Mouse (Mus musculus): ENCODE measurements at regions not wholly inside any gene's neighbourhood (a gene's known extent, or its start where the extent isn't known, plus 50 kb on each side); places are given as distances from the start of the nearest gene placed in this dataset.

DNA sequence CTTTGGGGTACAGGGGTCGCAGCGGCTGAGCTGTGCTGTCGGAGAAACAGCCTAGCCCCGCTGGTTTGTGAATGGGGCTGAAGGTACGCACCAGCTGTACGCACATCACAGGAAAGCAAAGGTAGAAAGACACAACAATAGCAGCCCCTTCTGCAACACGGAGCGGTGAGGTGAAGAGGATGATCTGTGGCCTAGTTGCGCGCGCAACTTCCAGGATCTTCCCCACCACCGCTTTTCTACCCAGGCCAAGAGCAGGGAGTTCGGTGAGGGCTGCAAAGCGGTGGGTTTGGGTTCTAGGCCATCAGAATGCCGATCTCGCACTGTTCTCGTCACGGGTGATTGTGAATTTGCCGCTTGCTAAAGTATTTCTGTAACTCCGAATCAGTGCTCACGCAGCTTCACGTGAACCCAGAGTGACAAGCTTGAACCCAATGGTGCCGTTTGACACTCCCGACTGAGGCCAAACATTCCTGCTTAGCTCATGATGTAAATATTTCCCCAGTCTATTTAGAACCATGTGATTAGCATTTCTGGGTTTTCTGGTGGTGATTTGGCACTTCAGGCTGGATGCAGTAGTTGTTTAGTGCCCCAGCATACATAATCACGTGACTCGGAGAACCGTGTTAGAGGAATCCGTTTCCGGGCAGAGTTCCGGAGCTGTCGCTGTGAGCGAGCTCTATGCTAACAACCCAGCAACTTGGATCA, 54.7 kb downstream of the Cryaa start:
- H3K27ac ChIP-seq (ENCODE audit: insufficient read depth, low read depth), result no peak overlapping the region
- no peaks in the 10 kb centered on the region for H3K79me2 ChIP-seq (replicated peaks; ENCODE audit: control insufficient read depth, extremely low read depth, insufficient read depth, poor library complexity, severe bottlenecking)
- TF ChIP-seq CTCF (conservative IDR thresholded peaks at IDR 0.05 in 1 of 2, IDR thresholded peaks at IDR 0.05 in 1 of 2; ENCODE audit: low read depth in 2 of 2, low read length in 2 of 2) (no peak), MAFK (IDR thresholded peaks at IDR 0.05; ENCODE audit: insufficient replicate concordance, low read length) (no peak), MXI1 (IDR thresholded peaks at IDR 0.05; ENCODE audit: low read depth, low read length) (no peak), RCOR1 (conservative IDR thresholded peaks at IDR 0.05; ENCODE audit: low read depth, low read length) (no peak), MAX (IDR thresholded peaks at IDR 0.05; ENCODE audit: low read length) (no peak), E2F4 (IDR thresholded peaks at IDR 0.05; ENCODE audit: insufficient replicate concordance, low read depth, low read length) (no peak), ZMIZ1 (IDR thresholded peaks at IDR 0.05; ENCODE audit: low read depth, low read length) (no peak), JUN (IDR thresholded peaks at IDR 0.05; ENCODE audit: insufficient read depth, low read depth, low read length) (no peak), CHD1 (IDR thresholded peaks at IDR 0.05; ENCODE audit: low read depth, low read length) (no peak), POLR2AphosphoS2 (IDR thresholded peaks at IDR 0.05; ENCODE audit: low read depth, low read length) (no peak), ELF1 (IDR thresholded peaks at IDR 0.05; ENCODE audit: low read depth, low read length) (no peak), NRF1 (IDR thresholded peaks at IDR 0.05; ENCODE audit: low read depth, low read length) (no peak), MYC (IDR thresholded peaks at IDR 0.05; ENCODE audit: low read depth, low read length) (no peak), KAT2A (IDR thresholded peaks at IDR 0.05; ENCODE audit: insufficient replicate concordance, low read length) (no peak), BHLHE40 (IDR thresholded peaks at IDR 0.05; ENCODE audit: low read depth, low read length) (no peak), ZC3H11A (IDR thresholded peaks at IDR 0.05; ENCODE audit: low read depth, low read length) (no peak), HCFC1 (IDR thresholded peaks at IDR 0.05; ENCODE audit: low read depth, low read length) (no peak), POLR2A (IDR thresholded peaks at IDR 0.05; ENCODE audit: low read depth, low read length) (no peak), IRF4 (IDR thresholded peaks at IDR 0.05; ENCODE audit: low read depth, low read length) (no peak), SIN3A (IDR thresholded peaks at IDR 0.05; ENCODE audit: low read length) (no peak)
- H3K27me3 ChIP-seq (replicated peaks), result no peaks in the 10 kb centered on the region
- no peak overlapping the region for H3K4me2 ChIP-seq (ENCODE audit: insufficient read depth, low read depth, poor library complexity, severe bottlenecking)
- H3K9ac ChIP-seq (ENCODE audit: insufficient read depth, low read depth), result no peak overlapping the region
- H3K4me3 ChIP-seq (replicated peaks in 1 of 3; ENCODE audit: low read depth in 2 of 3, low read length in 2 of 3, poor library complexity in 1 of 3), result no peak overlapping the region
- no peak for DNase-seq (ENCODE audit: extremely low read depth)
- peaks cover 14 to 57% of the 10 kb centered on the region in 2 experiments for H3K4me1 ChIP-seq (ENCODE audit: control insufficient read depth in 1 of 2, insufficient read depth in 2 of 2)
- dilution Hi-C loops (cut with MboI; ENCODE audit: extremely low pct_ligation_motif_present, extremely low pct_unique_long_range_greater_than_20kb, low sequenced_read_pairs) (no loop called here), in situ Hi-C loops (cut with MboI; ENCODE audit: low pct_ligation_motif_present, low pct_unique_long_range_greater_than_20kb, low sequenced_read_pairs) (no loop called here)
- H3K9me3 ChIP-seq (replicated peaks; ENCODE audit: low read length), result peaks cover 2% of the 10 kb centered on the region
- no peaks in the 10 kb centered on the region for H3K36me3 ChIP-seq (replicated peaks in 1 of 2; ENCODE audit: control insufficient read depth in 1 of 2, insufficient read depth in 1 of 2, low read length in 1 of 2)

DNA sequence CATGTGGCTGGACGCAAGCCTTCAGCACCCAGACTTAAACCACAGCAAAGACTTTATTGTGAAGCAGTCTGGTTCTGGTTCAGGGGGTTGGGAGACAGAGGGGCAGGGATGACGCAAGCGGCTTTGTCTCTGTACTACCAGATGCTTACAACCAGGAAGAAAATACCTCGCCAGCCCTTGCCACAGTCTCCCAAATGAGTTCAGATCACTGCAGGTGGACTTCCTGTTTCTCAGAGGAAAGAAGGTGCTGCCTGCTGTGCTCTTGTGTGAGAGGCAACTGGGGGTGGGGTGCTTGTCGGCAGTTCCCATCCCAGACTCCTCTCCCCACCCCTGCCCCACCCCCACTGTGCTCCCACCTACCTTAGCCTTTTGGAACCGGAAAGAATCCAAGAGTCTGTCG, 56.9 kb downstream of the Cryaa start:
- H3K4me3 ChIP-seq (replicated peaks in 1 of 3; ENCODE audit: low read depth in 2 of 3, low read length in 2 of 3, poor library complexity in 1 of 3), result no peak overlapping the region
- dilution Hi-C loops (cut with MboI; ENCODE audit: extremely low pct_ligation_motif_present, extremely low pct_unique_long_range_greater_than_20kb, low sequenced_read_pairs) (no loop called here), in situ Hi-C loops (cut with MboI; ENCODE audit: low pct_ligation_motif_present, low pct_unique_long_range_greater_than_20kb, low sequenced_read_pairs) (no loop called here)
- no peak overlapping the region for H3K27ac ChIP-seq (ENCODE audit: insufficient read depth, low read depth)
- no peaks in the 10 kb centered on the region for H3K36me3 ChIP-seq (replicated peaks in 1 of 2; ENCODE audit: control insufficient read depth in 1 of 2, insufficient read depth in 1 of 2, low read length in 1 of 2)
- no peaks in the 10 kb centered on the region for H3K79me2 ChIP-seq (replicated peaks; ENCODE audit: control insufficient read depth, extremely low read depth, insufficient read depth, poor library complexity, severe bottlenecking)
- peaks cover 2% of the 10 kb centered on the region for H3K9me3 ChIP-seq (replicated peaks; ENCODE audit: low read length)
- no peaks in the 10 kb centered on the region for H3K27me3 ChIP-seq (replicated peaks)
- H3K9ac ChIP-seq (ENCODE audit: insufficient read depth, low read depth), result no peak overlapping the region
- no peak for DNase-seq (ENCODE audit: extremely low read depth)
- peaks cover 8 to 42% of the 10 kb centered on the region in 2 experiments; a peak in 3 of 4 replicates for H3K4me1 ChIP-seq (ENCODE audit: control insufficient read depth in 1 of 2, insufficient read depth in 2 of 2)
- TF ChIP-seq MAX (IDR thresholded peaks at IDR 0.05; ENCODE audit: low read length) (no peak), ELF1 (IDR thresholded peaks at IDR 0.05; ENCODE audit: low read depth, low read length) (peak; percentile 44; the same call in 1 of the 2 replicates)
- no peak overlapping the region for H3K4me2 ChIP-seq (ENCODE audit: insufficient read depth, low read depth, poor library complexity, severe bottlenecking)
